Mouse (Mus musculus): ENCODE results near the gene Lrrc75a. TPM values are rescaled to one million over a fixed set of nuclear protein-coding genes. Genes with fewer than 3 reads are reported as not detected.

The Lrrc75a gene
- total RNA-seq, 2 experiments from 2014 or later: 12.0 to 12.3 TPM

- DNase-seq: peak in 1 of 2 experiments; percentile 9
- intact Hi-C loops (cut with DNase I): no loop called here
These were observed 82.6 kb downstream of the Lrrc75a start for GRCm38 (mm10) chr11:62565747-62566146.

GRCm38 (mm10) chr11:62563590-62563989 is 84.7 kb downstream of the Lrrc75a start:
- DNase-seq: no peak
- intact Hi-C loops (cut with DNase I): no loop called here

GRCm38 (mm10) chr11:62560463-62561016 is 87.8 kb downstream of the Lrrc75a start:
- intact Hi-C loops (cut with DNase I): no loop called here
- DNase-seq: peak in 1 of 2 experiments; percentile 39

- intact Hi-C loops (cut with DNase I): no loop called here
- peak; percentile 58 to 70 for DNase-seq
These were observed 89.2 kb downstream of the Lrrc75a start for GRCm38 (mm10) chr11:62558961-62559646.

GRCm38 (mm10) chr11:62558152-62558551 is 90.2 kb downstream of the Lrrc75a start:
- intact Hi-C loops (cut with DNase I): no loop called here
- DNase-seq: no peak

- DNase-seq: no peak
- intact Hi-C loops (cut with DNase I): loop anchor here (2.0 kb wide), 1 partner anchor 18 kb away; the partner anchor contains the start of gene Trpv2
These were observed 91.1 kb downstream of the Lrrc75a start for GRCm38 (mm10) chr11:62557205-62557604.

GRCm38 (mm10) chr11:62555896-62556412 is 92.4 kb downstream of the Lrrc75a start:
- peak in 1 of 2 experiments; percentile 26 for DNase-seq
- intact Hi-C loops (cut with DNase I): loop anchor here (2.0 kb wide), 1 partner anchor 19 kb away; the partner anchor contains the start of gene Trpv2

GRCm38 (mm10) chr11:62554934-62555517 is 93.3 kb downstream of the Lrrc75a start:
- intact Hi-C loops (cut with DNase I): no loop called here
- DNase-seq: no peak

Other genes with a start within 250 kb of the Lrrc75a start
- gene Pigl, start 190.1 kb downstream of the Lrrc75a start, total RNA-seq (2021): 1 to 10 TPM; 2.7 to 3.6 TPM
- gene Ncor1, start 190.0 kb downstream of the Lrrc75a start, total RNA-seq (2021): 100 to 1,000 TPM; 137 to 148 TPM
- gene Cenpv, start 109.3 kb downstream of the Lrrc75a start, total RNA-seq (2021): 10 to 100 TPM; 19.3 to 19.8 TPM
- gene Ubb, start 97.4 kb downstream of the Lrrc75a start, total RNA-seq (2021): 100 to 1,000 TPM; 678 to 750 TPM
- gene Trpv2, start 74.0 kb downstream of the Lrrc75a start, total RNA-seq (2021): 1 to 10 TPM; 4.3 to 4.5 TPM
- gene Mmgt2, start 141 bp upstream of the Lrrc75a start, total RNA-seq (2021): 10 to 100 TPM; 10.8 to 15.8 TPM
- gene Zfp287, start 83.4 kb upstream of the Lrrc75a start, total RNA-seq (2021): 1 to 10 TPM; 3.4 to 4.6 TPM
- gene Gm10428, start 104.6 kb upstream of the Lrrc75a start, total RNA-seq (2021): not detected
- gene Zfp286, start 140.9 kb upstream of the Lrrc75a start, total RNA-seq (2021): 1 to 10 TPM; 1.5 to 2.1 TPM
- gene Trim16, start 171.7 kb upstream of the Lrrc75a start, total RNA-seq (2021): 1 to 10 TPM; 8.2 to 9.4 TPM
- under 1 TPM; 0.26 to 0.27 TPM for gene Fbxw10, start 198.5 kb upstream of the Lrrc75a start, total RNA-seq (2021)
- gene Tvp23b, start 230.9 kb upstream of the Lrrc75a start, total RNA-seq (2021): 10 to 100 TPM; 18.4 to 24.4 TPM

Measured in heart, postnatal 10 days (tissue).